Mouse (Mus musculus) liver, embryonic 16.5 days (tissue): ENCODE data around the gene Gm47841. TPM values are rescaled to one million over a fixed set of nuclear protein-coding genes. Genes with fewer than 3 reads are reported as not detected.

ENCODE experiments used
- ATAC-seq: fragments of 200-750 bp; cut with Nextera tagmentation; 2 replicates; pipeline ENCODE4 v1.8.0; 2017; ENCODE audit warnings: low read depth, mild to moderate bottlenecking, moderate number of reproducible peaks, moderate library complexity
- H3K27ac ChIP-seq: fragments of 300-500 bp; sonication (generic); 2 replicates; pipeline ENCODE4 v1.5.1; 2014; ENCODE audit warnings: mild to moderate bottlenecking, low read length
- H3K27me3 ChIP-seq: fragments of 300-500 bp; sonication (generic); 2 replicates; pipeline ENCODE4 v1.6.1; 2014; ENCODE audit warnings: low read depth, low read length, mixed read lengths; ENCODE audit not compliant: control insufficient read depth, insufficient read depth
- H3K36me3 ChIP-seq: fragments of 300-500 bp; sonication (generic); 2 replicates; pipeline ENCODE4 v1.6.1; 2014; ENCODE audit warnings: mild to moderate bottlenecking; ENCODE audit not compliant: control insufficient read depth, insufficient read depth
- H3K4me1 ChIP-seq: fragments of 300-500 bp; sonication (generic); 2 replicates; pipeline ENCODE4 v1.6.1; 2014; ENCODE audit warnings: low read depth, low read length, mixed read lengths; ENCODE audit not compliant: control insufficient read depth
- H3K4me2 ChIP-seq: fragments of 300-500 bp; sonication (generic); 2 replicates; pipeline ENCODE4 v1.6.1; 2014; ENCODE audit warnings: low read depth, low read length, mixed read lengths
- H3K4me3 ChIP-seq: fragments of 300-500 bp; sonication (generic); 2 replicates; pipeline ENCODE4 v1.5.1; 2014; ENCODE audit warnings: low read depth, mild to moderate bottlenecking, low read length
- H3K9ac ChIP-seq: fragments of 300-500 bp; sonication (generic); 2 replicates; pipeline ENCODE4 v1.6.1; 2014; ENCODE audit warnings: low read depth, low read length
- H3K9me3 ChIP-seq: fragments of 300-500 bp; sonication (generic); replicated peaks from 2 replicates; pipeline ENCODE4 v1.6.1; 2016; ENCODE audit warnings: low read length; ENCODE audit not compliant: control insufficient read depth
- WGBS: fragments of 180-500 bp; shearing (Covaris S2); extraction: QIAGEN DNeasy Blood & Tissue Kit; methylation state at CpG from one replicate; pipeline ENCODE4 v1.1.7; 2014; ENCODE audit not compliant: insufficient replicate concordance; 5-methylcytosine and 5-hydroxymethylcytosine counted together
- polyA plus RNA-seq: library from polyadenylated mRNA; unstranded; fragments of >200 nt; fragmentation: Nextera tagmentation; extraction: Ambion mirVana; gene quantifications from 2 replicates; pipeline ENCODE4 v1.2.1, GENCODE M21; 2015

Gene Gm47841
- polyA plus RNA-seq, result not detected in 2 replicates

GRCm38 (mm10) chr15:101047194-101047555 is at the start of gene Gm47841:
Gene Gm47841 (minus strand): TSS chr15:101047397.
- H3K27me3 ChIP-seq, result peaks cover 79% of the 10 kb centered on the region
- no peak within 1 kb of the TSS for H3K27ac ChIP-seq
- no peaks in the 10 kb centered on the region for H3K36me3 ChIP-seq
- peak within 1 kb of the TSS; percentile 39 for H3K4me3 ChIP-seq
- H3K4me2 ChIP-seq, result peak within 1 kb of the TSS; percentile 57
- H3K4me1 ChIP-seq, result no peaks in the 10 kb centered on the region; the same call in 1 of the 2 replicates
- H3K9ac ChIP-seq, result no peak within 1 kb of the TSS
- WGBS, result 2% methylated on average over 23 of the region's 23 CpGs
- no peaks in the 10 kb centered on the region for H3K9me3 ChIP-seq
- ATAC-seq, result no peak

DNA sequence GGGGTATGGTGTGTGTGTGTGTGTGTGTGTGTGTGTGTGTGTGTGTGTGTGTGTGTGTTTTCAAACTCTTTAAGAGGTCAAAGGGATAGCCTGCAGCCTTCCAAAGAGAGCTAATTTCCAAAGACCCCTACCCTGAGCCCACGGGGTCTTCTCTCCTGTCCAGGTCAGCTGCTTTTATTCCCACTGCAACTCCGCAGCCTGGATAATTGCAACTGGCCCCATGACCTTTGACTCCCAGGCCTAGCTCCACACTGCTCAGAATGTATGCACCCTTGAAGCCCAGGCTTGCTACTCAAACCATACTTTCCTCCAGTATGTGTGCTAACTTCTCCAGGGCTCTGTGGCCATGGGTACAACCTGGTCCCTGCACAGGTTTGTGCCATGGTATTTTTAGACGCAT is 48.2 kb upstream of the Gm47841 start:
- H3K27ac ChIP-seq, result no peak overlapping the region
- no peak overlapping the region for H3K4me2 ChIP-seq
- H3K27me3 ChIP-seq, result peaks cover 3% of the 10 kb centered on the region
- ATAC-seq, result no peak
- no peak overlapping the region for H3K9ac ChIP-seq
- H3K4me3 ChIP-seq, result no peak overlapping the region
- WGBS, result 65% methylated on average over 3 of the region's 3 CpGs
- peaks cover 6% of the 10 kb centered on the region for H3K4me1 ChIP-seq
- no peaks in the 10 kb centered on the region for H3K36me3 ChIP-seq
- H3K9me3 ChIP-seq, result no peaks in the 10 kb centered on the region

DNA sequence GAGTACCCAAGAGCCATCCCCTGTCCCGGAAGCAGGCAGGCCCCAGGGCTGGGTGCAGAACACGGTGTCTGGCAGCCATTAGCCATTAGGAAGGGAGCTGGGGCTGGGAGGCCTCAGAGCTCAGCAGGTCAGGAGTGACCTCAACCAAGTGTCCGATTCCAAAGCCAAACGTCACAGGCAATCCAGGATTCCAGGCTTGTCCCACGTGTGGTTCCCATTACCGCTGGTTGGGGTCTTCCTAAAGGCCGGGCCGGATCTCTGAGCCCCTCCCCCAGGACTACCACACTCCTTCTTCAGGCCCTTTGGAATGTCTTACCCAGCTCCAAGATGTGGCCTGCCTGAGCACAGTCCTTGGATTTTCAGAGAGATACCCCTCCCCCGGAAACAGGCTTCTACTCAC is 47.8 kb upstream of the Gm47841 start:
- peaks cover 3% of the 10 kb centered on the region for H3K27me3 ChIP-seq
- no peaks in the 10 kb centered on the region for H3K36me3 ChIP-seq
- no peak overlapping the region for H3K27ac ChIP-seq
- H3K4me2 ChIP-seq, result no peak overlapping the region
- H3K4me1 ChIP-seq, result peaks cover 6% of the 10 kb centered on the region
- no peak overlapping the region for H3K9ac ChIP-seq
- H3K9me3 ChIP-seq, result no peaks in the 10 kb centered on the region
- WGBS, result 62% methylated on average over 9 of the region's 9 CpGs
- no peak for ATAC-seq
- H3K4me3 ChIP-seq, result no peak overlapping the region

DNA sequence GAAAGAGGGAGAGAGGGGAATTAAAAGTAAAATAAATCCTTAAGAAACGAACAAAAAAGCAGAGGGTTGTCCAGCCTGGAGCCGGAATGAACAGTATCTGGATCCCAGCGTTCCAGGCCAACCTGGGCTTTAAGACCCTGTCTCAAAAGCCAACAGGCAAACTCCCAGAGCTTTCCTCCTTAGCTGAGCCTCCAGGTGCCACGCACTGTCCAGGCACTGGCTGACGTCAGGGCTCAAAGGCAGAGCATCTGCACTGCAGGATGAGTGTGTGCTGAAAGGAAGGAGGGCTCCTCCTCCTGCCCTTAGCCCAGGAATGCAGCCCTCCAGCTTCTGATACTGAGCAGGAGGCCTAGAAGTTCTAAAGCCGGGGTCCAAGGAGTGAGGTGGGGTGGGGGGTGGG is 46.8 kb upstream of the Gm47841 start:
- Histone ChIP-seq H3K4me2 (no peak overlapping the region), H3K9ac (no peak overlapping the region), H3K27ac (no peak overlapping the region), H3K27me3 (peaks cover 1% of the 10 kb centered on the region), H3K9me3 (no peaks in the 10 kb centered on the region), H3K36me3 (no peaks in the 10 kb centered on the region), H3K4me3 (no peak overlapping the region), H3K4me1 (peaks cover 6% of the 10 kb centered on the region)
- no peak for ATAC-seq
- 68% methylated on average over 6 of the region's 6 CpGs for WGBS

DNA sequence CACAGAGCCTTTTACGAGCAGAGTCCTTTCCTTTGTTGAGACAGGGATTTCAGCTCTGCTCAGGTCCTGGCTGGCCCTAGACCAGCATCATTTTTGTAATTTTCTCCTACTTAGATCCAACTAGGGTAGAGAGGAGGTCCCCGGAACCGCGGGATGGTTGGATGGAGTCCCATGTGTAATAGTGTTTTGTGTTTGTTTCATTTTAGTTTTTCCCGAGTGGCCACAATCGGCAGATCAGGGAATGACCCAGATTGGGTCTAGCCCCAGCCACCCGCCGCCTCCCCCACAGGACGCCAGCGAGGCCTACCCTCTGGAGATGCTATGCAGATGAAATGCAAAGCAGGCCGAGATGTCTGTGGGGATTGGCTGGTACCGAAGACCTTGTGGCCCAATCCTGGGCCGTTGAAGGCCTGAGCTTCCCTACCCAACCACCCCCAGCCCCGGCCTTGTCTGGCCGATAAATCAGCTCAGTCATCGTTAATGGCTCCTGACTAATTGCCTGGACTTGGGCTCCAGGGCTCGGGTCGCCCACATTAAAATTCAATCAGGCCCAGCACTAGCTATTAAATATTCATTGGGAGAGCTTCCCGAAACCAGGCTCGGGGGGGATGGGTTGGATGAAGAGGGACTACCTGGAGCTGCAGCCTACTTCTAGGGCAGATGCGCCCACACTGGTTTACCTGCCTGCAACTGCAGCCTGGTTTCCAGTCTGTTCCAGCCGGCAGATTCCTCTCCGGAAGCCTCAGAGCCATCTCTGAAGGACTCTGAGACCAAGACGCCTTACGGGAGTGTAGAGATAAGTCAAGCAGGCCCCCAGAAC is 45.8 kb upstream of the Gm47841 start:
- no peak overlapping the region for H3K27ac ChIP-seq
- peaks cover 6% of the 10 kb centered on the region for H3K4me1 ChIP-seq
- no peaks in the 10 kb centered on the region for H3K27me3 ChIP-seq
- H3K9me3 ChIP-seq, result no peaks in the 10 kb centered on the region
- no peak overlapping the region for H3K9ac ChIP-seq
- 39% methylated on average over 25 of the region's 25 CpGs for WGBS
- ATAC-seq, result peak; percentile 37; the same call in 1 of the 2 replicates
- H3K4me3 ChIP-seq, result no peak overlapping the region
- H3K4me2 ChIP-seq, result no peak overlapping the region
- no peaks in the 10 kb centered on the region for H3K36me3 ChIP-seq

GRCm38 (mm10) chr15:101092121-101092828 is 45.1 kb upstream of the Gm47841 start:
- ATAC-seq, result peak; percentile 28; the same call in 1 of the 2 replicates
- Histone ChIP-seq H3K36me3 (no peaks in the 10 kb centered on the region), H3K27me3 (no peaks in the 10 kb centered on the region), H3K4me1 (peaks cover 6% of the 10 kb centered on the region), H3K9ac (no peak overlapping the region), H3K27ac (no peak overlapping the region), H3K4me2 (no peak overlapping the region), H3K4me3 (no peak overlapping the region), H3K9me3 (no peaks in the 10 kb centered on the region)
- 39% methylated on average over 14 of the region's 14 CpGs for WGBS

- Histone ChIP-seq H3K4me1 (peaks cover 6% of the 10 kb centered on the region), H3K27ac (no peak overlapping the region), H3K36me3 (no peaks in the 10 kb centered on the region), H3K9ac (no peak overlapping the region), H3K27me3 (no peaks in the 10 kb centered on the region), H3K9me3 (no peaks in the 10 kb centered on the region), H3K4me2 (no peak overlapping the region), H3K4me3 (no peak overlapping the region)
- ATAC-seq, result no peak
- 60% methylated on average over 8 of the region's 8 CpGs for WGBS
These were observed 44.4 kb upstream of the Gm47841 start for GRCm38 (mm10) chr15:101091551-101091950.

- no peak for ATAC-seq
- no peak overlapping the region for H3K4me3 ChIP-seq
- no peaks in the 10 kb centered on the region for H3K36me3 ChIP-seq
- no peak overlapping the region for H3K4me2 ChIP-seq
- 54% methylated on average over 4 of the region's 4 CpGs for WGBS
- H3K27me3 ChIP-seq, result no peaks in the 10 kb centered on the region
- peaks cover 6% of the 10 kb centered on the region for H3K4me1 ChIP-seq
- no peak overlapping the region for H3K9ac ChIP-seq
- no peaks in the 10 kb centered on the region for H3K9me3 ChIP-seq
- no peak overlapping the region for H3K27ac ChIP-seq
These were observed 41.1 kb upstream of the Gm47841 start for GRCm38 (mm10) chr15:101088291-101088690.

DNA sequence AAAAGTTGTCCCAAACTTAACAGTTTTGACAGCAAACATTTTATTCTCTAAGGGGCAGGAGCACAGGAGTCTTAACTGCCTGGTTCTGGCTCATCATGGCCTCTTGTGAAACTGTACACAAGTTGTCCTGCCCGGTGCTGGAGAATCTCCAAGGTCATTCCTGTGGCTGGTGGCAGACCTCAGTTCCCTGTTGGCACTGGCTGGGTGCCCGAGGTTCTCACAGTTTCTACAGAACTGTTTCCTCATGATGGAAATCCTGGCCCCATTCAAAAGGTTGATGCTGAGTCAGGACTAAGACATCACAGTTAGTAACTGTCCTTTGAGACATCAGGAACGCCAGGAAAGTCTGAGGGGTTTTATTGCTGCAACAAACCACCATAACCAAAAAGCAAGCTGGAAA is 39.8 kb upstream of the Gm47841 start:
- no peaks in the 10 kb centered on the region for H3K9me3 ChIP-seq
- H3K4me3 ChIP-seq, result no peak overlapping the region
- H3K4me2 ChIP-seq, result no peak overlapping the region
- no peak for ATAC-seq
- WGBS, result 45% methylated on average over 3 of the region's 3 CpGs
- H3K9ac ChIP-seq, result no peak overlapping the region
- no peaks in the 10 kb centered on the region for H3K4me1 ChIP-seq
- no peaks in the 10 kb centered on the region for H3K27me3 ChIP-seq
- H3K27ac ChIP-seq, result no peak overlapping the region
- no peaks in the 10 kb centered on the region for H3K36me3 ChIP-seq
